Mouse (Mus musculus) CH12.LX (cell line): ENCODE measurements around the gene Dhx16. TPM values are rescaled to one million over a fixed set of nuclear protein-coding genes. Genes with fewer than 3 reads are reported as not detected.
"Not testable (repeated sequence)": the region's sequence is repeated elsewhere in the genome, so short reads cannot be mapped to it uniquely, and the experiment has no call there.

Source experiments
- DNase-seq: peaks from one replicate; pipeline ENCODE4 v3.0.0-alpha.2; 2013; ENCODE audit errors: extremely low read depth
- H3K27ac ChIP-seq: 2 replicates; pipeline ENCODE4 v1.5.1; 2012; ENCODE audit warnings: low read depth, mild to moderate bottlenecking, control low read depth, moderate library complexity; ENCODE audit not compliant: insufficient read depth
- H3K27me3 ChIP-seq: replicated peaks from 2 replicates; pipeline ENCODE3; 2012; ENCODE audit warnings: inconsistent platforms
- H3K36me3 ChIP-seq, 2 experiments: replicated peaks in 1 of 2; 2 replicates each; pipeline versions ENCODE3 to v1.6.1; 2012; ENCODE audit warnings: inconsistent platforms in 1 of 2, low read length in 1 of 2, mild to moderate bottlenecking in 1 of 2, mixed read lengths in 1 of 2, moderate library complexity in 1 of 2; ENCODE audit not compliant: control insufficient read depth in 1 of 2, insufficient read depth in 1 of 2
- H3K4me1 ChIP-seq, 2 experiments: 2 replicates each; pipeline ENCODE4 v1.6.1; 2012; ENCODE audit warnings: inconsistent platforms in 1 of 2, moderate library complexity in 1 of 2; ENCODE audit not compliant: insufficient read depth in 2 of 2, control insufficient read depth in 1 of 2
- H3K4me2 ChIP-seq: 2 replicates; pipeline ENCODE4 v1.6.1; 2012; ENCODE audit warnings: low read depth, mild to moderate bottlenecking, control low read depth; ENCODE audit not compliant: poor library complexity, insufficient read depth, severe bottlenecking
- H3K4me3 ChIP-seq, 3 experiments: fragments of 150-350 bp in 1 of 3; sonication (generic) in 1 of 3; replicated peaks in 1 of 3; 2 replicates each; pipeline versions ENCODE3 to v1.5.1; 2011 to 2012; ENCODE audit warnings: low read depth in 2 of 3, low read length in 2 of 3, mild to moderate bottlenecking in 2 of 3, moderate library complexity in 2 of 3, control low read depth in 1 of 3, improper control_type of control experiment in 1 of 3, inconsistent platforms in 1 of 3, mixed read lengths in 1 of 3; ENCODE audit not compliant: poor library complexity in 1 of 3
- H3K79me2 ChIP-seq: replicated peaks from 2 replicates; pipeline ENCODE4 v1.6.1; 2012; ENCODE audit warnings: mild to moderate bottlenecking, moderate library complexity; ENCODE audit not compliant: control insufficient read depth, poor library complexity, insufficient read depth, severe bottlenecking; ENCODE audit errors: extremely low read depth
- H3K9ac ChIP-seq: 2 replicates; pipeline ENCODE4 v1.6.1; 2012; ENCODE audit warnings: low read depth, mild to moderate bottlenecking, control low read depth, moderate library complexity; ENCODE audit not compliant: insufficient read depth
- H3K9me3 ChIP-seq: replicated peaks from 2 replicates; pipeline ENCODE3; 2012; ENCODE audit warnings: low read length, inconsistent platforms, mixed read lengths
- ELF1 ChIP-seq: IDR thresholded peaks from 2 replicates; pipeline ENCODE4 v1.6.1; 2014; ENCODE audit warnings: low read depth, mild to moderate bottlenecking, inconsistent platforms, low read length, improper control_type of control experiment
- ETS1 ChIP-seq: conservative IDR thresholded peaks from 2 replicates; pipeline ENCODE4 v1.6.1; 2012; ENCODE audit warnings: low read depth, mild to moderate bottlenecking, inconsistent platforms, low read length, improper control_type of control experiment, moderate library complexity
- GABPA ChIP-seq: IDR thresholded peaks from 2 replicates; pipeline ENCODE4 v1.6.1; 2012; ENCODE audit warnings: low read depth, low read length, improper control_type of control experiment, inconsistent platforms; ENCODE audit not compliant: insufficient replicate concordance
- IRF4 ChIP-seq: IDR thresholded peaks from 2 replicates; pipeline ENCODE4 v1.6.1; 2014; ENCODE audit warnings: low read depth, mild to moderate bottlenecking, inconsistent platforms, low read length, improper control_type of control experiment
- JUND ChIP-seq: conservative IDR thresholded peaks from 2 replicates; pipeline ENCODE4 v1.6.1; 2011; ENCODE audit warnings: low read depth, low read length, improper control_type of control experiment
- MAFK ChIP-seq: IDR thresholded peaks from 2 replicates; pipeline ENCODE4 v1.6.1; 2011; ENCODE audit warnings: low read length, improper control_type of control experiment; ENCODE audit not compliant: insufficient replicate concordance
- MAZ ChIP-seq: IDR thresholded peaks from 2 replicates; pipeline ENCODE4 v1.6.1; 2012; ENCODE audit warnings: low read depth, mild to moderate bottlenecking, inconsistent platforms, low read length, improper control_type of control experiment, moderate library complexity
- MEF2A ChIP-seq: IDR thresholded peaks from 2 replicates; pipeline ENCODE4 v1.6.1; 2014; ENCODE audit warnings: low read depth, mild to moderate bottlenecking, inconsistent platforms, low read length, improper control_type of control experiment, borderline replicate concordance
- MXI1 ChIP-seq: IDR thresholded peaks from 2 replicates; pipeline ENCODE4 v1.6.1; 2011; ENCODE audit warnings: mild to moderate bottlenecking, low read depth, low read length, improper control_type of control experiment
- MYC ChIP-seq: IDR thresholded peaks from 2 replicates; pipeline ENCODE4 v1.6.1; 2011; ENCODE audit warnings: low read depth, mild to moderate bottlenecking, improper control_type of control experiment, low read length
- NELFE ChIP-seq: IDR thresholded peaks from 2 replicates; pipeline ENCODE4 v1.6.1; 2011; ENCODE audit warnings: low read depth, low read length, improper control_type of control experiment
- POLR2A ChIP-seq: IDR thresholded peaks from 2 replicates; pipeline ENCODE4 v1.6.1; 2011; ENCODE audit warnings: low read depth, mild to moderate bottlenecking, improper control_type of control experiment, low read length
- RAD21 ChIP-seq: IDR thresholded peaks from 2 replicates; pipeline ENCODE4 v1.6.1; 2011; ENCODE audit warnings: low read depth, mild to moderate bottlenecking, low read length, improper control_type of control experiment, moderate library complexity
- RCOR1 ChIP-seq: conservative IDR thresholded peaks from 2 replicates; pipeline ENCODE4 v1.6.1; 2012; ENCODE audit warnings: low read depth, mild to moderate bottlenecking, inconsistent platforms, low read length, improper control_type of control experiment
- SIN3A ChIP-seq: IDR thresholded peaks from 2 replicates; pipeline ENCODE4 v1.6.1; 2012; ENCODE audit warnings: low read length, improper control_type of control experiment, inconsistent platforms
- TBP ChIP-seq: conservative IDR thresholded peaks from 2 replicates; pipeline ENCODE4 v1.6.1; 2011; ENCODE audit warnings: low read depth, low read length, improper control_type of control experiment
- TCF12 ChIP-seq: IDR thresholded peaks from 2 replicates; pipeline ENCODE4 v1.6.1; 2014; ENCODE audit warnings: low read depth, mild to moderate bottlenecking, inconsistent platforms, low read length, improper control_type of control experiment
- UBTF ChIP-seq: IDR thresholded peaks from 2 replicates; pipeline ENCODE4 v1.6.1; 2012; ENCODE audit warnings: low read depth, mild to moderate bottlenecking, inconsistent platforms, low read length, improper control_type of control experiment, moderate library complexity
- USF2 ChIP-seq: conservative IDR thresholded peaks from 2 replicates; pipeline ENCODE4 v1.6.1; 2011; ENCODE audit warnings: low read depth, low read length, improper control_type of control experiment
- ZMIZ1 ChIP-seq: IDR thresholded peaks from 2 replicates; pipeline ENCODE4 v1.6.1; 2012; ENCODE audit warnings: low read depth, mild to moderate bottlenecking, inconsistent platforms, low read length, improper control_type of control experiment
- ZNF384 ChIP-seq: IDR thresholded peaks from 2 replicates; pipeline ENCODE4 v1.6.1; 2012; ENCODE audit warnings: low read depth, low read length, improper control_type of control experiment, inconsistent platforms
- dilution Hi-C: fragments of 300-500 bp; cut with MboI; formaldehyde crosslinking; loops from 2 replicates; pipeline ENCODE4 v1.14.3; 2020; ENCODE audit warnings: low sequenced_read_pairs; ENCODE audit not compliant: extremely low pct_unique_long_range_greater_than_20kb, extremely low pct_ligation_motif_present
- in situ Hi-C: fragments of 300-500 bp; cut with MboI; formaldehyde crosslinking; loops from 3 replicates; pipeline ENCODE4 v1.14.3; 2019; ENCODE audit warnings: low sequenced_read_pairs, low pct_ligation_motif_present, low pct_unique_long_range_greater_than_20kb, mixed read lengths
- polyA plus RNA-seq: library from polyadenylated mRNA; unstranded; fragments of >175 nt; gene quantifications from 2 replicates; pipeline ENCODE4 v1.2.1, GENCODE M21; 2012; ENCODE audit warnings: low read depth; ENCODE audit not compliant: insufficient read length
- total RNA-seq, 2 experiments: library from RNA; depleted of rRNA; stranded (reverse); fragments of 300-350 nt in 1 of 2; fragments of >200 nt in 1 of 2; gene quantifications; 2 replicates each; pipeline ENCODE4 v1.2.3; 2012 to 2014

The Dhx16 gene
- total and polyA plus RNA-seq, 3 experiments, result 74.8 to 107 (median 75.3) TPM

DNA sequence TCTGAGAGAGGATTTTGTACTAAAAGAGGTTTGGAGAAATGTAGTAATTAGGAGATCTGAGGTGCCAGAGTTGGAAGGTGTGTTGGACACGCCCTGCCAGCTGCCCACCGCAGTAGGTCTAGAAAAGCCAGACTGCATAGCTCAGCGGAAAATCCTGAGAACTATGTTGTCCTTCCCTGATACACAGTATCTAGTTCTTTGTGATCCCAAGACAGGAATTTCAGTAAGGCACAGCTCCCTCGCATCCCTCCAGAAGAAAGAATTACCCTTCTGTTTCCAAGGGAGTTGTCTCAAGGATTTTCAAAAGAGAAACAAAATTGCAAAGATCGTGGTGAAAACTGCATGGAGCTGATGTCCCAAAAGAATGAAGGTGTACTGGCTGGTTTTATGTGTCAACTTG is 41.0 kb upstream of the Dhx16 start:
- H3K4me2 ChIP-seq, result peak overlapping the region; percentile 95
- peak overlapping the region; percentile 41 to 83 (median 63) for H3K4me3 ChIP-seq
- H3K9me3 ChIP-seq, result no peaks in the 10 kb centered on the region
- dilution Hi-C loops, result no loop called here
- H3K4me1 ChIP-seq, result peaks cover 11 to 46% of the 10 kb centered on the region in 2 experiments
- in situ Hi-C loops, result loop anchor here (5.0 kb wide), 1 partner anchor 34 kb away; no protein-coding TSS in a partner anchor
- peaks cover 38% of the 10 kb centered on the region for H3K79me2 ChIP-seq
- H3K9ac ChIP-seq, result peak overlapping the region; percentile 83
- H3K36me3 ChIP-seq, result peaks cover 31 to 34% of the 10 kb centered on the region in 2 experiments
- DNase-seq, result peak; percentile 51
- peak overlapping the region; percentile 79 for H3K27ac ChIP-seq
- TF ChIP-seq ETS1, result peak; percentile 44; the same call in 1 of the 2 replicates
- peak; percentile 96 for TF ChIP-seq MAFK
- no peak for TF ChIP-seq TBP
- peak; percentile 67; the same call in 1 of the 2 replicates for TF ChIP-seq MXI1
- peak; percentile 56; the same call in 1 of the 2 replicates for TF ChIP-seq ZMIZ1
- TF ChIP-seq MAZ, result 0 out of 2 replicates have a peak, but pooled peaks have one; percentile 48
- H3K27me3 ChIP-seq, result no peaks in the 10 kb centered on the region

DNA sequence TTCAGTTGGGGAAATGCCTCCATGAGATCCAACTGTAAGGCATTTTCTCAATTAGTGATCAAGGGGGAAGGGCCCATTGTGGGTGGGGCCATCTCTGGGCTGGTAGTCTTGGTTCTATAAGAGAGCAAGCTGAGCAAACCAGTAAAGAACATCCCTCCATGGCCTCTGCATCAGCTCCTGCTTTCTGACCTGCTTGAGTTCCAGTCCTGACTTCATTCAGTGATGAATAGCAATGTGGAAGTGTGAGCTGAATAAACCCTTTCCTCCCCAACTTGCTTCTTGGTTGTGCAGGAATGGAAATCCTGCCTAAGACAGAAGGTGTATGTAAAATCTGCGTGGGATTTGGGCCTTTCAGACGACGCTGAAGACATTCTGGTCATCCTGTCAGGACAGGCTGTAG is 40.6 kb upstream of the Dhx16 start:
- TF ChIP-seq TBP (0 out of 2 replicates have a peak, but pooled peaks have one; percentile 44), NELFE (peak; percentile 47; the same call in 1 of the 2 replicates)
- peak overlapping the region; percentile 95 for H3K4me2 ChIP-seq
- H3K27me3 ChIP-seq, DNase-seq, H3K9me3 ChIP-seq, dilution Hi-C loops: not testable (repeated sequence)
- in situ Hi-C loops, result loop anchor here (5.0 kb wide), 1 partner anchor 33 kb away; no protein-coding TSS in a partner anchor
- H3K4me1 ChIP-seq, result peaks cover 11 to 42% of the 10 kb centered on the region in 2 experiments
- peak overlapping the region; percentile 48 to 83 (median 63) for H3K4me3 ChIP-seq
- H3K79me2 ChIP-seq, result peaks cover 38% of the 10 kb centered on the region
- peaks cover 27 to 29% of the 10 kb centered on the region in 2 experiments for H3K36me3 ChIP-seq
- H3K27ac ChIP-seq, result peak overlapping the region; percentile 79
- H3K9ac ChIP-seq, result peak overlapping the region; percentile 83

DNA sequence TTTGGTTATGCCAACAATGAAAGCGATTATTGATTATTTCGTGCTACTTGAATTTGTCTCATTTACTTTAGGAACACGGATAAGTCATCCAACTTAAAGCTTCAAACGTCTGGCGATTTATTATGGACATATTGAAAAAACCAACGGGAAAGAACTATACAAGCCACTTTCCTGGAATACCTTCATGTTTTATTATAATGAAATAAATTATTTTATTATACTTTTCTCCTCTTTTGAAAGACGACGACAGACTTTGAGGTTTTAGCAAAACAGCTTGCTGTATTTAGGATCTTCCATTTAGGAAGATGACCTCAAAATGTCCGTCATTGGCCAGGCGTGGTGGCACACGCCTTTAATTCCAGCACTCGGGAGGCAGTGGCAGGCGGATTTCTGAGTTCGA is 39.1 kb upstream of the Dhx16 start:
- H3K4me3 ChIP-seq, result peak overlapping the region; percentile 41 to 54 (median 49)
- no peak for DNase-seq
- in situ Hi-C loops (no loop called here), dilution Hi-C loops (no loop called here)
- peaks cover 25% of the 10 kb centered on the region for H3K79me2 ChIP-seq
- H3K9me3 ChIP-seq, result no peaks in the 10 kb centered on the region
- no peak overlapping the region for H3K27ac ChIP-seq
- H3K4me1 ChIP-seq, result peaks cover 3 to 28% of the 10 kb centered on the region in 2 experiments
- H3K4me2 ChIP-seq, result 0 out of 2 replicates have a peak overlapping the region, but pooled peaks have one; percentile 22
- H3K27me3 ChIP-seq, result no peaks in the 10 kb centered on the region
- H3K9ac ChIP-seq, result peak overlapping the region; percentile 65; the same call in 1 of the 2 replicates
- TF ChIP-seq SIN3A (no peak), RAD21 (no peak), IRF4 (no peak), MYC (no peak), JUND (no peak), USF2 (no peak), RCOR1 (no peak), POLR2A (no peak), TCF12 (no peak), MAFK (no peak), ELF1 (no peak), GABPA (no peak), MEF2A (no peak), MXI1 (no peak), ZNF384 (no peak), ZMIZ1 (no peak), UBTF (no peak)
- H3K36me3 ChIP-seq, result peaks cover 19 to 26% of the 10 kb centered on the region in 2 experiments
